Mouse (Mus musculus) left cerebral cortex, postnatal 25 days (tissue): Measurements from ENCODE around the gene Serpind1. TPM values are rescaled to one million over a fixed set of nuclear protein-coding genes. Genes with fewer than 3 reads are reported as not detected.

Source experiments
- DNase-seq, 2 experiments: peaks; one replicate each; pipeline ENCODE4 v3.0.0; 2022; ENCODE audit warnings: low spot score in 2 of 2, mixed read lengths in 1 of 2
- intact Hi-C: fragments of 180-260 bp; cut with DNase I; formaldehyde crosslinking; loops from one replicate; pipeline ENCODE4 v1.15.1; 2025
- total RNA-seq, 2 experiments: library from RNA; stranded (reverse); gene quantifications; 2 replicates each; pipeline ENCODE4 v1.2.3; 2021

Serpind1 gene
- 1 to 10 TPM; 2.5 to 2.7 TPM for total RNA-seq

GRCm38 (mm10) chr16:17331116-17331515 lies at the start of gene Serpind1:
TSS of gene Serpind1 (plus strand) at chr16:17331371.
- no peak for DNase-seq
- intact Hi-C loops = no loop called here

- no peak for DNase-seq
- intact Hi-C loops = no loop called here
These were observed 48.0 kb upstream of the Serpind1 start for GRCm38 (mm10) chr16:17283151-17283550.

GRCm38 (mm10) chr16:17287103-17287502 lies 44.1 kb upstream of the Serpind1 start:
- intact Hi-C loops = no loop called here
- no peak for DNase-seq

GRCm38 (mm10) chr16:17291016-17291415 lies 40.2 kb upstream of the Serpind1 start:
- intact Hi-C loops = no loop called here
- DNase-seq = no peak

GRCm38 (mm10) chr16:17292751-17293150 lies 38.4 kb upstream of the Serpind1 start:
- intact Hi-C loops = no loop called here
- DNase-seq = peak; percentile 45 to 49

GRCm38 (mm10) chr16:17300818-17301217 lies 30.4 kb upstream of the Serpind1 start:
- intact Hi-C loops = no loop called here
- no peak for DNase-seq

- no peak for DNase-seq
- intact Hi-C loops = no loop called here
These were observed 27.5 kb upstream of the Serpind1 start for GRCm38 (mm10) chr16:17303521-17304245.

GRCm38 (mm10) chr16:17307461-17307860 lies 23.7 kb upstream of the Serpind1 start:
- intact Hi-C loops = no loop called here
- DNase-seq = no peak

GRCm38 (mm10) chr16:17309036-17309435 lies 22.1 kb upstream of the Serpind1 start:
- intact Hi-C loops = no loop called here
- DNase-seq = no peak

- DNase-seq = no peak
- intact Hi-C loops = no loop called here
These were observed 18.6 kb upstream of the Serpind1 start for GRCm38 (mm10) chr16:17312531-17312930.

- peak in 1 of 2 experiments; percentile 60 for DNase-seq
- intact Hi-C loops = no loop called here
These were observed 14.6 kb upstream of the Serpind1 start for GRCm38 (mm10) chr16:17316554-17316953.

GRCm38 (mm10) chr16:17321481-17321880 lies 9.7 kb upstream of the Serpind1 start:
- intact Hi-C loops = no loop called here
- DNase-seq = peak in 1 of 2 experiments; percentile 38

GRCm38 (mm10) chr16:17324745-17325144 lies 6.4 kb upstream of the Serpind1 start:
- intact Hi-C loops = no loop called here

GRCm38 (mm10) chr16:17326064-17326463 lies 5.1 kb upstream of the Serpind1 start:
- no peak for DNase-seq

More at GRCm38 (mm10) chr16:17324745-17325144, 6.4 kb upstream of the Serpind1 start:
- no peak for DNase-seq

GRCm38 (mm10) chr16:17329848-17330570 lies 1.2 kb upstream of the Serpind1 start:
- intact Hi-C loops = no loop called here
- peak in 1 of 2 experiments; percentile 89 for DNase-seq

More at GRCm38 (mm10) chr16:17326064-17326463, 5.1 kb upstream of the Serpind1 start:
- intact Hi-C loops = no loop called here

- DNase-seq = no peak
- intact Hi-C loops = no loop called here
These were observed 684 bp downstream of the Serpind1 start for GRCm38 (mm10) chr16:17331855-17332254.

GRCm38 (mm10) chr16:17334574-17334973 lies 3.4 kb downstream of the Serpind1 start:
- intact Hi-C loops = no loop called here
- no peak for DNase-seq

- intact Hi-C loops = no loop called here
- DNase-seq = peak in 1 of 2 experiments; percentile 38
These were observed 4.9 kb downstream of the Serpind1 start for GRCm38 (mm10) chr16:17336089-17336488.

GRCm38 (mm10) chr16:17339701-17340100 lies 8.5 kb downstream of the Serpind1 start:
- no peak for DNase-seq
- intact Hi-C loops = no loop called here

GRCm38 (mm10) chr16:17340705-17341104 lies 9.5 kb downstream of the Serpind1 start:
- no peak for DNase-seq
- intact Hi-C loops = no loop called here

- intact Hi-C loops = no loop called here
- no peak for DNase-seq
These were observed 10.7 kb downstream of the Serpind1 start for GRCm38 (mm10) chr16:17341847-17342246.
